Mouse (Mus musculus): ENCODE measurements around the gene Cd300lg. TPM values are rescaled to one million over a fixed set of nuclear protein-coding genes. Genes with fewer than 3 reads are reported as not detected.

The Cd300lg gene
- 8.6 and 13.4 TPM in 2 replicates for polyA plus RNA-seq (2012; rRNA removed)

GRCm38 (mm10) chr11:102041350-102041949 is at the start of gene Cd300lg:
Gene Cd300lg (plus strand): TSS chr11:102041509.

GRCm38 (mm10) chr11:102028087-102028816 is 13.1 kb upstream of the Cd300lg start, which contains the start of gene Mpp3:
Gene Mpp3 (minus strand): TSS chr11:102028461.

GRCm38 (mm10) chr11:102087931-102088898 is 46.9 kb downstream of the Cd300lg start, which contains the start of gene Mpp2:
Gene Mpp2 (minus strand): TSS chr11:102088515.

DNA sequence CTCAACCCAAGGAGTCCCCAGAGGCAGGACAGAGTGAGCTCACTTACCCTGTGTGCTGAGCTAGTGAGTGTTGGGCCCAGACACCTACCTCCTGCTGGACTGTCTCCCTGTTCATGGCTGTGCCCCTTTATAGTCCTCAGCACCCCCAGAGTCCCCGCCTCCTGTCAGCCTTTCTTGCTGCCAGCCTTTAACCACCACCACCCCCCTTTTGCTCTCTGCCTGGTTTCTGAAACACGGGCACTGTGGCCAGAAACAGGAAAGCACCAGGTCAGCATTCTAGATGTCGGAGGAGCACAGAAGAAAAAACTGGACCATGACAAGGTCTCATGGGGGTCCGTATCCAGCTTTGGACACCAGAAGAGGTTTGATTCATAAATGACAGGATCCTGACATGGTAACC is 59.9 kb downstream of the Cd300lg start, which contains the start of gene Ppy:
TSS of gene Ppy (minus strand) at position 101 of the 400 bp plus-strand sequence.

Other genes with a start within 250 kb of the Cd300lg start
- 0.86 and 1.0 TPM in 2 replicates for gene Meox1, start 147.1 kb upstream of the Cd300lg start, polyA plus RNA-seq (2012; rRNA removed)
- gene Sost, start 74.5 kb upstream of the Cd300lg start, polyA plus RNA-seq (2012; rRNA removed): 0.06 and 0.12 TPM in 2 replicates
- gene Cfap97d1, start 57.2 kb upstream of the Cd300lg start, polyA plus RNA-seq (2012; rRNA removed): not detected in 2 replicates
- gene Dusp3, start 54.5 kb upstream of the Cd300lg start, polyA plus RNA-seq (2012; rRNA removed): 33.1 and 37.3 TPM in 2 replicates
- 2.5 and 2.7 TPM in 2 replicates for gene Mpp3, start 13.0 kb upstream of the Cd300lg start, polyA plus RNA-seq (2012; rRNA removed)
- gene Mpp2, start 47.0 kb downstream of the Cd300lg start, polyA plus RNA-seq (2012; rRNA removed): 5.3 and 5.5 TPM in 2 replicates
- gene Ppy, start 59.8 kb downstream of the Cd300lg start, polyA plus RNA-seq (2012; rRNA removed): 1.8 and 2.7 TPM in 2 replicates
- gene Pyy, start 66.3 kb downstream of the Cd300lg start, polyA plus RNA-seq (2012; rRNA removed): 111 and 118 TPM in 2 replicates
- 0.04 and 0.10 TPM in 2 replicates for gene Nags, start 104.0 kb downstream of the Cd300lg start, polyA plus RNA-seq (2012; rRNA removed)
- gene Tmem101, start 114.9 kb downstream of the Cd300lg start, polyA plus RNA-seq (2012; rRNA removed): 10.9 and 13.8 TPM in 2 replicates
- gene Lsm12, start 143.8 kb downstream of the Cd300lg start, polyA plus RNA-seq (2012; rRNA removed): 13.8 and 14.1 TPM in 2 replicates
- gene G6pc3, start 148.1 kb downstream of the Cd300lg start, polyA plus RNA-seq (2012; rRNA removed): 52.2 and 57.6 TPM in 2 replicates
- 70.4 and 80.7 TPM in 2 replicates for gene Hdac5, start 188.7 kb downstream of the Cd300lg start, polyA plus RNA-seq (2012; rRNA removed)
- gene BC030867, start 207.4 kb downstream of the Cd300lg start, polyA plus RNA-seq (2012; rRNA removed): 1.4 and 2.3 TPM in 2 replicates
- 0.96 and 1.2 TPM in 2 replicates for gene Asb16, start 227.2 kb downstream of the Cd300lg start, polyA plus RNA-seq (2012; rRNA removed)
- 20.3 and 22.6 TPM in 2 replicates for gene Tmub2, start 243.4 kb downstream of the Cd300lg start, polyA plus RNA-seq (2012; rRNA removed)

Measured in stomach, adult 2 months (tissue).